Comparison of ENCODE assay signal across 23 mouse cellular contexts in genomic region chr5:115055418-115055817, GRCm38 (mm10). TPM values are rescaled to one million over a fixed set of nuclear protein-coding genes. Genes with fewer than 3 reads are reported as not detected.
DNase-seq lines count a peak whose midpoint lies in the region; ATAC-seq and TF ChIP-seq lines count a peak whose summit lies in the region.
"Had no signal": no experiment of that assay in that cellular context is flagged by ENCODE, and none has a peak within 500 bp of the region (broad histone marks: within the 10 kb centered on the region; RNA-seq: fewer than 3 reads in every experiment).

No protein-coding gene starts in this region.

- TF ChIP-seq EP300 in liver, postnatal 0 days (IDR thresholded peaks at IDR 0.05; ENCODE audit: low read depth), result peak; percentile 89

- H3K4me2 ChIP-seq in heart, embryonic 12.5 days, result peak overlapping the region; percentile 7; the same call in 1 of the 2 replicates
- peak overlapping the region; percentile 33; the same call in 1 of the 2 replicates for H3K4me2 ChIP-seq in liver, postnatal 0 days (ENCODE audit: low read depth, low read length)
- H3K4me2 ChIP-seq: hindbrain, embryonic 12.5 days had no signal

- no peaks in the 10 kb centered on the region for H3K27me3 ChIP-seq in heart, embryonic 12.5 days (replicated peaks)
- no peaks in the 10 kb centered on the region for H3K27me3 ChIP-seq in liver, postnatal 0 days (ENCODE audit: insufficient read depth, low read length)
- H3K27me3 ChIP-seq: hindbrain, embryonic 12.5 days had no signal

- no peak for TF ChIP-seq CTCF in liver, postnatal 0 days (IDR thresholded peaks at IDR 0.05; ENCODE audit: low read depth)

- no peak for DNase-seq in heart, postnatal 14 days
- peak; percentile 73 for DNase-seq in MEL-GATA-1-ER (ENCODE audit: extremely low read depth, low read depth)
- no peak for DNase-seq in liver, postnatal 0 days
- no peak for DNase-seq in left cerebral cortex, postnatal 25 days (ENCODE audit: low spot score in 2 of 2)
- DNase-seq in natural killer cell, adult 2 months (ENCODE audit: low spot score in 2 of 2), result no peak
- DNase-seq: B cell, adult 2 months; cerebellum, postnatal 10 days; gastrocnemius, postnatal 14 days; kidney, adult 9 months; kidney, postnatal 36 days; lung, adult 18-20 months; lung, postnatal 4 days; midbrain, embryonic 14.5 days had no signal

- peak overlapping the region; percentile 60 for H3K27ac ChIP-seq in heart, embryonic 12.5 days (ENCODE audit: poor library complexity, severe bottlenecking)
- H3K27ac ChIP-seq in liver, postnatal 0 days (ENCODE audit: low read depth), result peak overlapping the region; percentile 26; the same call in 1 of the 2 replicates
- H3K27ac ChIP-seq: embryonic facial prominence, embryonic 10.5 days; hindbrain, embryonic 12.5 days had no signal

- WGBS in heart, embryonic 12.5 days, result 27% methylated on average over 6 of the region's 6 CpGs
- WGBS in liver, postnatal 0 days (ENCODE audit: insufficient replicate concordance), result 50% methylated on average over 6 of the region's 6 CpGs

- H3K4me1 ChIP-seq in heart, embryonic 12.5 days (replicated peaks), result peaks cover 80% of the 10 kb centered on the region
- H3K4me1 ChIP-seq in liver, postnatal 0 days (ENCODE audit: insufficient read depth), result peaks cover 75% of the 10 kb centered on the region

- H3K36me3 ChIP-seq in heart, embryonic 12.5 days, result no peaks in the 10 kb centered on the region
- no peaks in the 10 kb centered on the region for H3K36me3 ChIP-seq in liver, postnatal 0 days (replicated peaks; ENCODE audit: insufficient read depth, low read length)
- H3K36me3 ChIP-seq: hindbrain, embryonic 12.5 days had no signal

- intact Hi-C loops in heart, postnatal 14 days (cut with DNase I), result no loop called here
- intact Hi-C loops in left cerebral cortex, postnatal 25 days (cut with DNase I), result no loop called here

- peak; percentile 63 for ATAC-seq in heart, embryonic 12.5 days (ENCODE audit: insufficient number of reproducible peaks, low FRiP score)
- peak; percentile 62 for ATAC-seq in erythroid progenitor cell, adult 5-6 weeks (replicated peaks; ENCODE audit: low FRiP score, poor library complexity, severe bottlenecking)
- ATAC-seq in liver, postnatal 0 days, result peak; percentile 82
- ATAC-seq: inflammation-experienced regulatory T-cells, adult 6 months had no signal

- H3K9me3 ChIP-seq in heart, embryonic 12.5 days (replicated peaks), result no peaks in the 10 kb centered on the region
- no peaks in the 10 kb centered on the region for H3K9me3 ChIP-seq in liver, postnatal 0 days (ENCODE audit: low read length)
- H3K9me3 ChIP-seq: embryonic facial prominence, embryonic 10.5 days; hindbrain, embryonic 12.5 days had no signal

- H3K4me3 ChIP-seq in heart, embryonic 12.5 days, result no peak overlapping the region
- H3K4me3 ChIP-seq in liver, postnatal 0 days (ENCODE audit: low read depth, low read length), result no peak overlapping the region
- H3K4me3 ChIP-seq: embryonic facial prominence, embryonic 10.5 days; hindbrain, embryonic 12.5 days; myocyte had no signal

- no peak overlapping the region for H3K9ac ChIP-seq in heart, embryonic 12.5 days
- no peak overlapping the region for H3K9ac ChIP-seq in liver, postnatal 0 days (replicated peaks)
- H3K9ac ChIP-seq: hindbrain, embryonic 12.5 days had no signal

RNA-seq across cellular contexts. Expression of gene Gm10401, which starts 42.7 kb away (rescaled TPM):
- polyA plus RNA-seq in heart, embryonic 12.5 days (2016; fragmentation: Nextera tagmentation; extraction: Ambion mirVana), result 14.1 and 15.7 TPM in 2 replicates
- not detected for total RNA-seq in heart, postnatal 14 days (2021)
- total RNA-seq in erythroid progenitor cell, adult 5-6 weeks (2015; ENCODE audit: low replicate concordance), result not detected in 2 replicates
- 1.2 and 5.8 TPM in 2 replicates for total RNA-seq in erythroid progenitor cell, adult 5-6 weeks (2017; ENCODE audit: low replicate concordance)
- polyA plus RNA-seq in liver, postnatal 0 days (2015; fragmentation: Nextera tagmentation; extraction: Ambion mirVana), result 6.0 and 6.6 TPM in 2 replicates
- not detected for total RNA-seq in left cerebral cortex, postnatal 25 days (2021)
- total RNA-seq: gastrocnemius, postnatal 14 days; heart, adult 8-10 months; layer of hippocampus, postnatal 14 days; left cerebral cortex, postnatal 36 days; neutrophil, adult 5-6 weeks had no signal

RNA-seq across cellular contexts. Expression of gene Sppl3, which starts 44.5 kb away (rescaled TPM):
- 18.2 and 18.9 TPM in 2 replicates for polyA plus RNA-seq in heart, embryonic 12.5 days (2016; fragmentation: Nextera tagmentation; extraction: Ambion mirVana)
- 10 to 100 TPM; 40.6 to 42.5 TPM for total RNA-seq in heart, postnatal 14 days (2021)
- total RNA-seq in erythroid progenitor cell, adult 5-6 weeks (2015; ENCODE audit: low replicate concordance), result 69.2 and 99.5 TPM in 2 replicates
- total RNA-seq in erythroid progenitor cell, adult 5-6 weeks (2017; ENCODE audit: low replicate concordance), result 73.7 and 92.4 TPM in 2 replicates
- 9.2 and 11.5 TPM in 2 replicates for polyA plus RNA-seq in liver, postnatal 0 days (2015; fragmentation: Nextera tagmentation; extraction: Ambion mirVana)
- total RNA-seq in left cerebral cortex, postnatal 25 days (2021), result 10 to 100 TPM; 91.9 to 92.5 TPM
